Mouse (Mus musculus): ENCODE measurements around the gene Fars2. TPM values are rescaled to one million over a fixed set of nuclear protein-coding genes. Genes with fewer than 3 reads are reported as not detected.
"Not testable (repeated sequence)": the region's sequence is repeated elsewhere in the genome, so short reads cannot be mapped to it uniquely, and the experiment has no call there.

Fars2 gene
- total RNA-seq, 2 experiments from 2014 or later: 36.5 to 37.9 TPM

DNA sequence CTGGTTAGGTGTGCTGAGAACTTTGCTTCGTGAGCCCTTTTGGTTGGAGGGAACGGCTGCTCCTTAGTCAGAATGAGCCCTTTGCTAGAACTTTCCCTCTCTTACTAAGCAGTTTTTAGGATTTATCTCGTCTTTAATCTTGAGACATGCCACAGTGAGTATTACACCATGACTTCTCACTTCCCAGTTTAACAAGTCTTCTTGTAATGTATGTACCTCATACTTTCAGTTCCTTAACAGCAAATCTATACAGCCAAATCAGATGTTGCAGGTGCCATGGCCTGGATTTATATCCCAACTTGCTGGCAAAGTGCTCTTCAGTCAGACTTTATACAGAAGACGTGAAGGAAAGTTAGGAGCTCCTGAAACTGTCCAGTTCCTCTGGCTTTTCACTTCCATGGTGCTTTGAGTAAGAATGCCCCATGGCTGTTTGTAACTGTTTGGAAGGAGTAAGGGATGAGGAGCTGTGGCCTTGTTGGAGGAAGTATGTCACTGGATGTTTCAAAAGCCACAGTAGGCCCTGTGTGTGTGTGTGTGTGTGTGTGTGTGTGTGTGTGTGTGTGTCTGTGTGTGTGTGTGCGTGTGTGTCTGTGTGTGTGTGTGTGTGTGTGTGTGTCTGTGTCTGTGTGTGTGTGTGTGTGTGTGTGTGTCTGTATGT lies 14.9 kb downstream of the Fars2 start:
- intact Hi-C loops (cut with DNase I; ENCODE audit: low total_unique reads): no loop called here
- no peak for DNase-seq

DNA sequence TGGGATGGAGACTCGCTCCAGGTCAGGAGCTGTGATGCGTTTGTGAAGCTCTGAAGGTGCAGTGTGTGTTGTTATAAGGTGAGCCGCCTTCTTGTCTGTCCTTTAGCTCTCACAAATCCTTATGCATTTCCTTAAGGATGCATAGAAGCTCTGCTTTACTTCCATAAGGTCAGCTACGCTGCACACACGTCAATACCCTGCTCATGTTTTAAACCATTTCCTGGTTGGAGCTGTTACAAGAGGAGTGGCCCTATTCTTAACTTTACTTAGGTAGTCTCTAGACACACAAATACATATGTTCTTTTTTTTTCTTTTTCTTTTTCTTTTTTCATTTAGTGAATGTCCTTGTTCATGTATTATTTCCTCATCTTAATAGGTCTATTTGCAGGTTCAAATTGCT lies 22.5 kb downstream of the Fars2 start:
- intact Hi-C loops (cut with DNase I; ENCODE audit: low total_unique reads): no loop called here
- DNase-seq: no peak

DNA sequence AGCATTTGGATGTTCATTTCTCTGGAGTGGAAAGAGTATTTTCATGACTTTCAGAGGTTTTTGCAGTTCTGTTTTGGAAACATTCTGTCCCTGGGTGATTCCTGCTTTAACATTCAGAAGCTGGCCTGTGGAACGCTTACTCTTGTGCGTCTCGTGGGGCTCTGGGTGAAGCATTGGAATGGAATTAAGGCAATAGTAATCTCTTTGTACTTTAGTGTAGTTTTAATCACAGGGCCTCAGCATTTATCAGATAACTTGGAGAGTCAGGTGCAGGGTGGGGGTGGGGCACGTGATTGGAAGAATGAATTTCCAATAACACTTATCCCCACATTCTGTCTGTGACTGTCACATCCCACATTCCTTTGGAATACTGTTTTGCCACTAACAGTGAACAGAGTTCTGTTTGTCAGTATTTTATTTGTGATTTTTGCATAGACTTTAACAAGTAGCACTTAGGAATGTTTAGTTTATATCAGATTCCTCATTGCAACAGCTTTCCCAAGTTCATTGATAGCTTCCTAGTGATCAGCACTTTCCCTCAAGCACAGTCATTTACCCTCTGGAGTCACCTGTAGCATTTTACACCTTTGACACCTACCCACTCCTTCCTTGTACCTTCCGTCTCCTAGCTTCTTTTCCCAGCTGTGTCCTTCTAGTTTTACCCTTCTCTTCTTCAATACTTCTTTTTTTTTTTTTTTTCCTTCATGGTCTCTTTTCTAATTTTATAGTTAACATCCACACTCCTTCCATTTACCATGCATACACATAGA lies 23.2 kb downstream of the Fars2 start:
- DNase-seq: no peak
- intact Hi-C loops (cut with DNase I; ENCODE audit: low total_unique reads): no loop called here

DNA sequence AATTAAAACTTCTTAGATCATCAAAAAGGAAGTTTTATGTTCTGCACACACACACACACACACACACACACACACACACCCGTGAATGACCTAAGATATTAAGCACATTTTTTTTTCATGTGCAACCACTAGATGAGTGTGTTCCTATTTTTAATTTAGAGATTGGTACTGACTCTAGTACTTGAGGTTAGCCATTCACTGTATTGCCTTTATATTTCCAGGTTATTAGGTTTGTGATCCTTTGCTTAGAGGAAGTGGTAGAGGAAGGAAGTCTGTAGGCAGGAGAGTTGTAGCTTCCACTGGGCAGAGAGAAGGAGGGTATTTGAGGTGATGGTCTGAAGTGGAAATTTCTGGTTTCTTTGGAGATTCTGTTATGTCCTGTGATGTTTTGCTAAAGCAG lies 28.4 kb downstream of the Fars2 start:
- no peak for DNase-seq
- intact Hi-C loops (cut with DNase I; ENCODE audit: low total_unique reads): no loop called here

DNA sequence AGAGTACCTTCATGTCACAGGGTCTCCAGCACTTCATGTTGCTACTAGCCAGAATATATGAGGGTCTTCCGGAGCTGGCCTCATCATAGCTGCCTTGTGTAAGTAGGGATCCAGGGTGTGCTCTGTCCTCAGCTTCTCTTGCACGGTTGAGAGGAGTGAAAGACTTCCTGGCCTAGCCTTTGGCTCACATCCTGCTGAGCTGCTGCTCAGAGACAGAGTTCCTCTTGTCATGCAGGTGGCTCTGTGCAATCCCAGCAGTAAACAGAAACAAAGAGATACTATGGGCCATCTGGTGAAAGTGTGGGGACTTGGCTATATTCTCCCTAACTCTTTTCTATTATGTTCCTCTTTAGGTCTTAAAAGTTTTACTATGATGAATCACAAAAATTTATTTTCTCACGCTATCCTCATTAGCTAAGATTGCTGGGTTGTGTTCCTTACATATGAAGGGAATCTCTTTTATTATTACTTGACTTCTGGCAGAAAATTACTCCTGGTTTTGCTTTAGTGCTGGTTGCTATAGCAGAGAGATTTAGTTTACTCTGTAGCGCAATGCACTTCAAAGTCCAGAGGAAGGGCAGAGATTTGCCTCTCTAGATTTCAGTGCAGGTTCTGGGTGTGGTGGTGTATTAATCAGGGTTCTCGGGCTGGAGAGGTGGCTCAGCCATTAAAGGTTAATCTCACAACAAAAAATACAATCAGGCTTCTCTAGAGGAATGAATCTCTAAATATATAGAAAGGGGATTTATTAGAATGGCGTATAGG lies 32.1 kb downstream of the Fars2 start:
- DNase-seq: no peak
- intact Hi-C loops (cut with DNase I; ENCODE audit: low total_unique reads): no loop called here

DNA sequence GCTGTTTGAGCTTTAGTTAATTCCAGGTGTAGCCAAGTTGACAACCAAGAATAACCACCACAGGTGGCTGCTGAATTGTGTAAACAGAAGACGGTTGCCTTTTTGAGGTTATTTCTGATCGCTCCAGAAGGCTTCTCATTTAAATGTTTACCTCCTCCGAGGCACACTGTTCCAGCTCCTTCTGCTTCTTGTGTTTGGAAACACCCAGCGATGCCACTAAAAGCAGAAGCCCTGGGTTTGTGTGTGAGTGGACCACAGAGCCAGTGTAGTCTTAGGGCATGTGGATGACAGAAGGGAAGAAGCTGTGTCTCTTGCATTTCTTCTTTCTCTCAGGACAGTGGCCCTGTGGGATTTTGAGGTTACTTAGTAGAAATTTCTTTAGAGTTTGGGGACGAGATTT lies 33.1 kb downstream of the Fars2 start:
- intact Hi-C loops (cut with DNase I; ENCODE audit: low total_unique reads): no loop called here
- no peak for DNase-seq

DNA sequence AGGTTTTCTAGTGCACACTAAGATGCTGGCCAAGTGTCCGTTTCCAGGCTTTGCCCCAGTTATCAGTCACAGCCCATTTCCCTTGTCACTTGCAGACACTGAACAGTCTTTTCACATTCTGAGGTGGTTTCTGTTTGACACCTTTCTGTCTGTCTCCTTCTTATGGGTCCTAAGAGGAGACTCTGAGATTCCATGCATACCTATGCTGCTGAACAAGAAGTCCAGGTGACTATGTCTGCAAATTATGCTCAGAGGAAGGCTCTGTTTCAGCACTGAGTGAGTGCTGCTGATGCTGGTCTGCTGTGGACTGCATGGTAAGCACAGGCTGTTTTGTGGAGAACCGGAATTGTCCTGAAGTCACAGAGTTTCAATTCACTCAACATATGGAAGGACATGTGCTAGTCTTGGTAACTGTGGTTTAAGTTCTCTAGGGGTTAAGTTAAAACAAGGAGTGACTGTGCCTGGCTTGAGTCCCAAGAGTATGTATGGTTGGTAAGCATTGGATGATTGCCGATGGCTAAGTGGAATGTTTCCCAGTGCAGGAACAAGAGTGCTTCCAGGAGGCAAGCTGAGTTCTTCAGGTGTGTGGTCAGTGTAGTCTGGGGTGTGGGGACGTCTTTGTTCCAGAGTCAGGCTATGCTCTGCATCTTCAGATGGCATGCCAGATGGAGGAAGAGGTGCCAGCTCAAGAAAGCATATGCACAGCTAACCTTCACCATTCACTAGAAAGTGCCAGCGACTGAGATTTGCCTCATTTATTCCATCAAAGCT lies 35.7 kb downstream of the Fars2 start:
- DNase-seq: no peak
- intact Hi-C loops (cut with DNase I; ENCODE audit: low total_unique reads): no loop called here

DNA sequence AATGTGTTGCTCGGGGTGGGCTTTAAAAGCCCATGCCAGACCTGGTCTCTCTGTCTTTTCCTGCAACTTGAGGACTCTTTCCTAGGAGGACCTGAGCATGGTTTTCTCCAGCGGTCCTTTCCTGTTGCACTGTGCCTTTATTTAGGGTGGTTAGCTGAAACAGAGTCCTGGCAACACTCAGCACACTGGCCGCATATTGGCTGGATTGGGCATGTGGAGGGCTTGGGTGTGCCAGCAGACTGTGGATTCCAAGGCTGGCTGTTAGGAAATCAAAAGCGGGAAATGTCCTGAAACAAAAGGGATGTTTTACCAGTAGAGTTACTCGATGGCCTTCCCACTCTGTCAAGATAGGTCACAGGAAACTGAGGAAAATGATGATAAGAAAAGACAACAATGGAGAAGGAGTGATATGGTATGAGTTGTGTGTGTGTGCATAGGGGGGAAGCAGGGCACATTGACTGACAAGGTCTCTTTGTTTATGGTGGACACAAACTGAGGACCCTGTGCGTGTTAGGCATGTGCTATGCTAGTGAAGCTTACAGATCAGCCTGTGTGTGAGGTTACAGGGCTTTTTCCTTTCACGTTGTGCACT lies 39.2 kb downstream of the Fars2 start:
- DNase-seq: peak; percentile 8
- intact Hi-C loops (cut with DNase I; ENCODE audit: low total_unique reads): no loop called here

DNA sequence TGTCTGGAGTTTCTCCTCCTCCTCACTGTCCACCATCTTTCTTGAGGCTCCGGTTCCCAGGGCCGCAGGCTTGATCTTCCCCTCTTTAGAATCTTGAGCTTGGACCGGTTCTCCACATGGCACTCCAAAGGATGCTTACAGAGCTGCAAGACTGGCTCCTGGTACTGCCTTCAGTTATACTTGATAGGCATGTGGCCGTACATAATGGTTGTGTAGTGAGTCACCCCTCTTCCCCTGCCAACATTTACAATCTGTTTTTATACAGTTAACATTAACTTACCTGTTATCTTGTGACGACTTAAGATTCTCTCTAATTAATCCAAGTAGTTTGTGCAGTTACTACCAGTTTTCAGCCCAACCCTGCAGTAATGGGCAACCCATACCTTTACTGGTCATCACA lies 46.2 kb downstream of the Fars2 start:
- intact Hi-C loops (cut with DNase I; ENCODE audit: low total_unique reads): no loop called here
- DNase-seq: no peak

DNA sequence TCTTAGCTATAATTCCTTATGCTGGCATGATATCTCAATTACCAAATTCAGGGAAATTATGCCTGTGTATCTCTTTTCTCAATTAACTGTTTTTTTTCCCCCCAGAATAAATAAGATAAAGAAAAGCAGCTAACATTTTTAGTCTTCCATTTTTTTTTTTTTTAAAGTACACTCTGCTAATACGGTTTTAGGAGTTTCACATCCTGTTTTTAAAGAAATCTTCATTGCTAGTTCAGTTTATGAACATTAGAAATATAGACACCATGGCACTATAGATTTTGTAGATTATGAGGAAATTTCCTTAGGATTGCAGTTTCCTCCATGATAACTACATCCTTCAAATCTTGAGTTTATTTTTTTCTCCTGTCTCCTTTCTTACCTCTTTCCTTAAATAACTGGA lies 46.7 kb downstream of the Fars2 start:
- intact Hi-C loops (cut with DNase I; ENCODE audit: low total_unique reads): no loop called here
- DNase-seq: no peak

DNA sequence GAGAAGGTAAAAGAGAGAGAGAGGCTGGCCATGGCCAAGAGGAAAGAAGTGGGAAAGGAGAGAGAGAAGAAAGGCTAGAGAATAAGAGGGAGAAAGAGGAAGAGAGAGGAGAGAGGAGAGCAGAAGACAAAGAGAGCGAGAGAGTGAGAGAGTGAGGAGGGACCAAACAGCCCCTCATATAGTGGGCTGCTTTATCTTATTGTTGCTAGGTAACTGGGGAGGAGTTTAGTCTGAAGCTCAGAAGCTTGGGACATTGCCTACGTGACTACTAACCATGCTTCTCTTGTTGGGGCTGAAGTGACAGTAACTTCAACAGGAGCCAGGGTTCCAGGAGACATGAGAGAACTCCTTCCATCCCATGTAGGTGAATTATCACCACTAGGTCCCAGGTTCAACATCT lies 55.8 kb downstream of the Fars2 start:
- DNase-seq; intact Hi-C loops (cut with DNase I; ENCODE audit: low total_unique reads): not testable (repeated sequence)

DNA sequence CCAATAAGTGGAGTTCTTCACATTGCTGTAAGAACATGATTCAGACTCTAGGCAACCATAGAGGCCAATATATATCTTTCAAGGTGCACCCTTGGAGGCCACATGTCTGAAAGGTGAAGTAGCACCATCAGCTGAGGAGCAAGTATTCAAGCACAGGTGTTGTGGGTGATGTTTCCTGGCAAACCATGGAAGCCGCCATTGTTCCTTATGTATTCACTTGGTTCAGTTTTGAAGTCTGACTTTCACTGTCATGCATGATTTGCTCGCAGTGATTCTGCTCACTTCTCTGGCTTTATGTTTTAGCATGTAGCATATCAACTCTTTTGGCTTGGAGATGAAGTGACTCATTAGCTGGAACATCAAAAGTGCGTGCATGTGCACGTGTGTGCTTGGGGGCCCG lies 56.9 kb downstream of the Fars2 start:
- intact Hi-C loops (cut with DNase I; ENCODE audit: low total_unique reads): no loop called here
- DNase-seq: no peak

DNA sequence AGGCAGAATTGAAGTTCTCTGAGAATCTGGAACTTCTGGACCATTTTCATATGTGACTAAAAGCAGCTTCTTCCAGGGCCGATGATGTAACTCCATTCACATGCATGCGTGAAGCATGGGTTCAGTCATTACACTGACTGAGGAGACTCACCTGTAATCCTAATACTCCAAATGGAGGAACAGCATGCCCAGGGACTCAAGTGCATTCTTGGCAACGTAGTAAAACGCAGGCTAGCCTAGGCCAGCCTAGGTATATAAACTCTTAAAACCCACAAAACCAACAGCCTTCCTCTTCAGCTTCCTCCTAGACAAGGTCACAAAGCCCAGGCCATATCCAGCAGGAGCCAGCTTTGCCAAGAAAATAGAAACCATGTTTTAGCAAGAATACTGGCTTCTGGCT lies 57.6 kb downstream of the Fars2 start:
- no peak for DNase-seq
- intact Hi-C loops (cut with DNase I; ENCODE audit: low total_unique reads): no loop called here

DNA sequence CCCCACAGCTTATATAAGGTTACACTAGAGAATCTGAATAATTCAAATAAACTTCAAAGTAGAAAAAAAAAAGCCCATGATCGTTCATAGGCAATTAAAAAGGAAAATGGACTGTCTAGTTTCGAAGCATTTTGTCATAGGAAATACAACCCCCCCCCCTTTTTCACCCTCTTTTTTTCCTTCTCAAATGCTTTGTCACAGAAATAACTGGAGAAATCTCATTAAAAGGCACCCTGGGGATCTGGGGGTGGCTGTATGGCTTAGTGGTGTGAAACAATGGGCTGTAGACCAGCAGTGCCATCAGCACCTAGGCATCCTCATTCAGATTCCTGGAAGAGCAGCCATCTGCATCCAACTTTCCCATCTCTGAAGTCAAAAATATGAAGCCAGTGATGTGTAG lies 64.0 kb downstream of the Fars2 start:
- intact Hi-C loops (cut with DNase I; ENCODE audit: low total_unique reads): no loop called here
- no peak for DNase-seq

DNA sequence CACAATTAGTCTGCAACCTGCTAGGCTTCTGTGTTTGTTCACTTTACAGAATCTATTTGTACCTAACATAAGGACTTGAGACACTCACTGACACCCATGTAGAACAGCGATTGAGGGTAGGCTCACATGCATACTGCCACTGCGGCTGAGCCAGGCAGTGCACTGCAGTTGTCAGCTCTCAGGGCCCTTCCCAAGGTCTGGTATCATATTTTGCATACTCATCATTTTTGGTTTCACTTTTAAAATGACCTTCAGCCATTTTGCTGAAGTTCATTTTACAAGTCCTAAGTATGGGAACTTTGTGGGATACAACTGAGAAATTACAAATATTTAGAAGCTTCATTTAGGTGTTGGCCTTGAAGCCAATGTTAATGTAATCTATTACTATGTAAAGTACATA lies 73.4 kb downstream of the Fars2 start:
- intact Hi-C loops (cut with DNase I; ENCODE audit: low total_unique reads): no loop called here
- DNase-seq: no peak

DNA sequence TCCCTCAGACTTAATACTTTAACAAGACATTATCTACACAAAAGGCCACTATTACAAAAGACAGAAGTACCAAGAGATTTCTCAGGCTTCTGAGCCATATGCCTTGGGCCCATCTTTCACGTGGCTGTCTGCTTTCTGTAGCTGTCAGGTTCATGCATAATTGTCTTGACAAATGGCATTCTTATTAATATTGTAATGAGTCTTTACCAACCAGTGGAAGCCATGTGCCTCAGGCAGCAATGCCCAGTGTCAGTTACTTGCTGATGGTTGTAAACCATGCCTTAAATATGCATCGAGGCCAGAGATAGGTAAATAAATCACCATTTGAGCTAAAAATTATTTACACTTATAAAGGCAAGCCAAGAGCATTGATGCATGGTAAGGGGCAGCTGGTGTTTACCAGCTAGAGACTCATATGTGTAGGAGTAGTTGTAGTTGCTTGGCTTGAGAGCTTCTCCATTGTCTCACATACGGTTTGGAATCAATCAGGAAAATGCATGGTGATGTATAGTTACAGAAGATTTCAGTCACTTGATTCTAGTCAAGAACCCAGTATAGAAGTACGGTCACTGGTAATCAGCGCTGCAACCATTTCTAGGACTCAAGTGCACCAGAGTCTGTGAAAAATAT lies 76.4 kb downstream of the Fars2 start:
- intact Hi-C loops (cut with DNase I; ENCODE audit: low total_unique reads): no loop called here
- DNase-seq: no peak

DNA sequence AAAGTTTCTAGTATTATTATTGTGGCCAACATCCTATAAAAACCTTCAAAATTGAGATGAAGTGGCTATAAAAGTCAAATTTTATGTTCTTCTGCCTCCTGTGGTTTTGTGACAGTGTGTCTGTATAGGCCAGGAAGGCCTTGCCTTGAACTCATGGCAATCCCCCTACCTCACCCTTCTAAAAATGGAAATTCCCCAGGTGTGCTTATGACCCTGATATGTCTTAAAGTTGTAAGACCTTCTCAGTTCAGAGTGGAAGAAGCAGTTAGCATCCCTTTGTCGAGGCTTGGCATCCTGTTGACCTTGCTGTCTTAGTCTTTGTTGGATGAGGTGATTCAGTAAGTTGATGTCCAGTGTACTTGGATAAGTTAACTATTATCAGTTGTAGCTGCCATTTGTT lies 82.1 kb downstream of the Fars2 start:
- intact Hi-C loops (cut with DNase I; ENCODE audit: low total_unique reads): no loop called here
- DNase-seq: no peak

DNA sequence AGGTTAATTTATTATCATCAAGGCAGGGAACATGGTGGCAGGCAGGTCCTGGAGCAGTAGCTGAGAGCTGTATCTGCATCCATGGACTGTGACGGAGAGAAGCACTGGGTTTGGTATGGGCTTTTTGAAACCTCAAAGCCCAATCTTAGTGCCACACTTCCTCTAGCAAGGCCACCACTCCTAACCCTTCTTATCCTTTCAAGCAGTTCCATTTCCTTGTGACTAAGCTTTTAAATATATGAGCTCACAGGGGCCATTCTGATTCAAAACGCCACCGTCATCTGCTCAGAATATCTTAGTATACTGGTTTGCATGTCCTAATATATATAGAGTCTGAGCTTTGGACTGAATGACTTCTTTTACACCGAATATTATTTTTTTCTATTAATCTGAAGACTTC lies 83.2 kb downstream of the Fars2 start:
- no peak for DNase-seq
- intact Hi-C loops (cut with DNase I; ENCODE audit: low total_unique reads): no loop called here

DNA sequence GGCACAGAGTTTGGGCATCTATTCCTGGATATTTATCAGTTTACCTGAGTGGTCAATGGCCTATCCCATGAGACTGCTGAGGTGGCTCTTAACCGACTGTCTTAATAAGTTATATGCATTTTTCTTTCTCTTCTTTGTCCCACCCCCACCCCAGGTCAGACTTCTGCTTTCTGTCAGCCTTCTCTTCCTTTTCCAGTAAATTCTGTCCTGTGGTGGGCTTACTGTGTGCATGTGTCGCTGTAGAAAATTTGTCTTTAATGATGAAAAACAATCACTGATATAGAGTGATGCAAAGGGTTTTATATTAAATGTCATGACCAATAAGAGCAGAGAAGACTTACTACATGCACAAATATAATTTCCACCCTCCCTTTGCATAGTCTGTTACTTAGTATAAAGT lies 85.3 kb downstream of the Fars2 start:
- intact Hi-C loops (cut with DNase I; ENCODE audit: low total_unique reads): no loop called here
- DNase-seq: no peak

Measured in gastrocnemius, postnatal 14 days (tissue).